Mouse (Mus musculus) yolk sac, embryonic 10.5 days (tissue): ENCODE results near the gene Tmem206.

Experiments
- DNase-seq: peaks from one replicate; pipeline ENCODE4 v3.0.0-alpha.2; 2017; ENCODE audit warnings: low spot score

Tmem206 gene

DNA sequence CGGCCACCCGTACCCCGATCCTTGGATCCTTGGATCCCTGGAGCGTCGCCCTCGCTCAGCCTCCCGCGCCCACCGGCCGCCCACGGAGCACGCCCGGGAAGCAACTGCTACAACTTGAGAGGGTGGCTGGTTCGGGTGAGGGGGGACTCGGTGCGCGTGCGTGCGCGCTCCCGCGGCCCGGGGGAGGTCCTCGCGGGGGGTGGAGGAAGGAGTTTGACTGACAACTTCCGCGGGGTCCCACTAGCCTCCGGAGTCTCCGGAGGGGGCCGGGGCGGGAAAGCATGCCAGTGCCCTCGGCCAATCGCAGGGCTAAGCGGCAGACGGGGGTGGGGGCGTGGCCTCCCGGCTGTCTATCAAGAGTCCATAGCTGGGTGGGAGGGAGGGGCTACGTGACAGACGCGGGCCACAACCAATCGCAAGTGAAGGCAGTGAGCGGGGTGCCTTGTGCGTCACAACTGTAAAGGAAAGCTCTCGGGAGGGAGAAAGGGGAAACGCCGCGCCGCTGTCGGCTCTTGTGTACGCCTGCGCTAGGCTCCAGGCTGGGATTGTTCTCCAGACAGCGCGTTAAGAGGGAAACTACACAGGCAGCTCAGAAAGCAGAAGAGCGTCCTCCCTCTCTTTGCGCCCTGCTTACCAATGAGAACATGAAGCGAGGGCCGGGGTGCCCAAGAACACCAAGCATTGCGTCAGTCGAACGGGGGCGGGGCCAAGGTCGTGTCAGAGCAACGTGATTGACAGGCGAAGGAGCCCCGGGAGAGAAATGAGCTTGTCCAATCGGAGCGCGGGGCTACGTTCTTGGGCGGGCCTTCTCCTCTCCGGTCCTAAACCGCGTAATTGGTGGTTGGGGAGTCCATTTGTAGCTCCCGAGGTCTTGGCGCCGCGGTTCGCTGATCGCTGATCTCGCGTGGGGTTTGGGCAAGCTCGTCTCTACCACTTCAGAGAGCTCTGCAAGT, 71.5 kb downstream of the Tmem206 start:
- peak; percentile 100 for DNase-seq
